Mouse (Mus musculus) forebrain, postnatal 0 days (tissue): ENCODE data around the gene Ankrd11. TPM values are rescaled to one million over a fixed set of nuclear protein-coding genes. Genes with fewer than 3 reads are reported as not detected.

Experiments used
- ATAC-seq: fragments of 200-750 bp; cut with Nextera tagmentation; 2 replicates; pipeline ENCODE4 v1.8.0; 2017; ENCODE audit warnings: mild to moderate bottlenecking, moderate library complexity
- DNase-seq: peaks from one replicate; pipeline ENCODE4 v3.0.0-alpha.2; 2015
- H3K27ac ChIP-seq: fragments of 300-500 bp; sonication (generic); 2 replicates; pipeline ENCODE4 v1.5.1; 2014; ENCODE audit warnings: low read depth, mild to moderate bottlenecking, antibody characterized with exemption, low read length, moderate library complexity, mixed read lengths
- H3K27me3 ChIP-seq: fragments of 300-500 bp; sonication (generic); 2 replicates; pipeline ENCODE4 v1.6.1; 2014; ENCODE audit warnings: mild to moderate bottlenecking, low read length, mixed read lengths; ENCODE audit not compliant: insufficient read depth
- H3K36me3 ChIP-seq: fragments of 300-500 bp; sonication (generic); 2 replicates; pipeline ENCODE4 v1.6.1; 2014; ENCODE audit warnings: mild to moderate bottlenecking, moderate library complexity; ENCODE audit not compliant: insufficient read depth
- H3K4me1 ChIP-seq: fragments of 300-500 bp; sonication (generic); 2 replicates; pipeline ENCODE4 v1.6.1; 2014; ENCODE audit warnings: antibody characterized with exemption; ENCODE audit not compliant: insufficient read depth
- H3K4me2 ChIP-seq: fragments of 300-500 bp; sonication (generic); 2 replicates; pipeline ENCODE4 v1.6.1; 2014; ENCODE audit warnings: low read depth, mild to moderate bottlenecking, moderate library complexity
- H3K4me3 ChIP-seq: fragments of 300-500 bp; sonication (generic); 2 replicates; pipeline ENCODE4 v1.5.1; 2014; ENCODE audit warnings: low read depth, low read length, mixed read lengths
- H3K9ac ChIP-seq: fragments of 300-500 bp; sonication (generic); 2 replicates; pipeline ENCODE4 v1.6.1; 2014; ENCODE audit warnings: mild to moderate bottlenecking
- H3K9me3 ChIP-seq: fragments of 300-500 bp; sonication (generic); 2 replicates; pipeline ENCODE4 v1.6.1; 2016; ENCODE audit warnings: low read length
- CTCF ChIP-seq: sonication (generic); IDR thresholded peaks from 2 replicates; pipeline ENCODE4 v1.5.1; 2016; ENCODE audit warnings: antibody characterized with exemption, control low read depth, low read depth
- WGBS: fragments of 180-500 bp; shearing (Covaris S2); extraction: QIAGEN DNeasy Blood & Tissue Kit; methylation state at CpG from one replicate; pipeline ENCODE4 v1.1.7; 2014; 5-methylcytosine and 5-hydroxymethylcytosine counted together
- polyA plus RNA-seq: library from polyadenylated mRNA; unstranded; fragments of >200 nt; fragmentation: Nextera tagmentation; extraction: Ambion mirVana; gene quantifications from 2 replicates; pipeline ENCODE4 v1.2.1, GENCODE M21; 2015
- total RNA-seq: library from RNA; depleted of rRNA; stranded (reverse); fragments of >200 nt; gene quantifications from 2 replicates; pipeline ENCODE4 v1.2.3, GENCODE M21; 2014

Ankrd11 gene
- total and polyA plus RNA-seq, 2 experiments from 2014 or later, result 73.5 to 103 TPM

DNA sequence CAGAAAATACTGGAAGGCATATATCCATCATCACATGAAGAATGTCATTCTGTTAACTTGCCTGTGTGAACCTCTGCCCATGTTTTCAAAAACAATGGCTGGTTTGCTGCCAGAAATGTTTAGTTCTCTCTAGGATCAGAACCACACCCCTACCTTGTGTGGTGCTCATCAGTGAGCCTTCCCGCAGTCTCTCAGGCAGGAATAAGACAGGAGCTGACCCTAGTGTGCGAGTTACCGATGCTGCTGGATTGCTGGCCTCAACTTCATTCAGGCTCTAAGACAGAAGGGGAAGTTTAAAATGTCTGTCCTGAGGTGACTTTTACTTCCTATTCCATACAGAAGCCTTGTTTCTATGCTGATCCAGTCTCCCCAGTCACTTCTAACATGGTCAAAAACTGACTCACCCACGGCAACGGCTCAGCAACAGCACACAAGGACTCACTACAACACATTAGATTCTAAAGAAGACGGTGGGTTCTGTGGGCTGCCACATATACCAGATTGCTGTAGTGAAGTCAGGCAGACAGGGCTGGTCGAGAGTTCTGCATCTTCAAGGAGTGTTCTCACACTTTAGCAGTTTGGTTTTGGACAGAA is 113.3 kb downstream of the Ankrd11 start:
- no peak for ATAC-seq
- Histone ChIP-seq H3K36me3 (no peaks in the 10 kb centered on the region), H3K27me3 (no peaks in the 10 kb centered on the region), H3K9me3 (no peaks in the 10 kb centered on the region), H3K4me1 (peaks cover 23% of the 10 kb centered on the region), H3K4me2 (no peak overlapping the region), H3K9ac (no peak overlapping the region), H3K27ac (0 out of 2 replicates have a peak overlapping the region, but pooled peaks have one; percentile 4), H3K4me3 (no peak overlapping the region)
- WGBS, result 75% methylated on average over 7 of the region's 7 CpGs
- no peak for DNase-seq
- no peak for TF ChIP-seq CTCF

DNA sequence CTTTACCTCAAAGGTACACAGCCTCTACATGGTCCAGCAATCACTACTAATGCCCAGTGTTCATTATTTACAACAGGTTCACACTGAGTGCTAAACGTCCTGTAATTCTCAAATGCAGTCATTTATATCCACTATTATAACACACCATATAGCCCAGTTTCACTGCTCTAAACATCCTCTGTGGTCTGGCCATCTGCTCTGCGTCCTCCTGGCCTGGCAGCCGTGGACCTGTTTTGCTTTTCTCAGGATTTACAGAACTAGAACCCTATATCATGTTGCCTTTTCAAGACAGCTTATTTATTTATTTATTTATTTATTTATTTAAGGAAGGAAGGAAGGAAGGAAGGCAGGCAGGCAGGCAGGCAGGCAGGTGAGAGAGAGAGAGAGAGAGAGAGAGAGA is 114.2 kb downstream of the Ankrd11 start:
- no peak for ATAC-seq
- TF ChIP-seq CTCF, result no peak
- H3K36me3 ChIP-seq, result no peaks in the 10 kb centered on the region

DNA sequence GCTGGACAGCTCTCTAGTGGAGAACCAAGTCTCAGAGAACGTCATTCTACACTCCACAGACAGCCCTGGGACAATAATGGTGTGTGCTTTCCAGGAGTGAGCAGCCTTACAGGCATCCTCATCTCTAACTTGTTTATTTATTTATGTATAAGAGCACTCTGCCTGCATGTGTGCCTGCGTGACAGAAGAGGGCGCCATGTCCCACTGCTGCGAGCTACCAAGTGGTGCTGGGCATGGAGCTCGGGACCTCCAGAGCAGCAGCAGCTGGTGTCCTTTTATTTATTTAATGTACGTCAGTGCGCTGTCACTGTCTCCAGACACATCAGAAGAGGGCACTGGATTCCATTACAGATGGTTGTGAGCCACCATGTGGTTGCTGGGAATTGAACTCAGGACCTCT is 115.3 kb downstream of the Ankrd11 start:
- Histone ChIP-seq H3K9me3 (no peaks in the 10 kb centered on the region), H3K4me2 (no peak overlapping the region), H3K4me3 (no peak overlapping the region), H3K4me1 (peaks cover 14% of the 10 kb centered on the region), H3K27me3 (no peaks in the 10 kb centered on the region), H3K36me3 (no peaks in the 10 kb centered on the region), H3K27ac (no peak overlapping the region), H3K9ac (no peak overlapping the region)
- ATAC-seq (no peak), DNase-seq (no peak)
- 85% methylated on average over 7 of the region's 7 CpGs for WGBS
- TF ChIP-seq CTCF, result peak; percentile 33; the same call in 1 of the 2 replicates

More for the DNA sequence above, 114.2 kb downstream of the Ankrd11 start:
- Histone ChIP-seq H3K4me2 (no peak overlapping the region), H3K4me3 (no peak overlapping the region), H3K27ac (no peak overlapping the region), H3K9ac (no peak overlapping the region), H3K27me3 (no peaks in the 10 kb centered on the region), H3K9me3 (no peaks in the 10 kb centered on the region), H3K4me1 (peaks cover 22% of the 10 kb centered on the region)
- no peak for DNase-seq
- 80% methylated on average over 3 of the region's 3 CpGs for whole genome bisulfite sequencing

DNA sequence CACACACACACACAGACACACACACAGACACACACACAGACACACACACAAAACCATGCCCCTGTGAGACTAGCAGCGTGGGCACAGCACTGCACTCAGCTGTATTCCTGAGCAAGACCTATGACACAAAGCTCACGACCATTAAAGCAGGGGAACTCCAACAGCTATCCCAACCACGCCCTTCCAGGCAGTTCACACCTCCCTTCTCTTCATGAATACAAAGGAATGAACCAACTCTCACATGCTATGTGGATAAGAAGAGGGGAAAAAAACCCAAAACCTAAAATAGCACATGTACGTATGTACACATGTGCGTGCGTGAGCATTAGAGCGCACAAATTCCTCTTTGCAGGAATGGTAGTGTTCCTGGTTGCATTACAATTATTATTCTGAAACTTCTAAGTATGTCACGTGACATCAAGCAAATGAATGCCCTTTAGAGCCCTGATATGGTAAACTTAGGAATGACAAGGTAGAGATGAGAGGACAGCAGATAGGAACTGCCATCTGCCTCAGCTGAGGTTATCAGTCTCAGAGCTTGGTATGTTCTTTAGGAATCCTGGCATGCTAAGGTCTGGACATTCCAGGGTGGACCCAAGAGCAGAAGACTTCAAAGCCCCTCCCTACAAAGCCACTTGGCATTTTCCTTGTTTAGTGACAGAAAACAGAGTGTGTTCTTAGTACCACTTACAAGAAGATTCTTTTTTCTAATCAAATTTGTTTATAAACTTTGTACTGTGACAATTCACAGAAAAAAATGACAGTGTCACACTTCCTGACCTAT is 115.9 kb downstream of the Ankrd11 start:
- Histone ChIP-seq H3K36me3 (no peaks in the 10 kb centered on the region), H3K4me1 (peaks cover 10% of the 10 kb centered on the region; the same call in 1 of the 2 replicates), H3K4me2 (no peak overlapping the region), H3K27me3 (no peaks in the 10 kb centered on the region), H3K4me3 (no peak overlapping the region), H3K9me3 (no peaks in the 10 kb centered on the region), H3K27ac (no peak overlapping the region), H3K9ac (no peak overlapping the region)
- 89% methylated on average over 8 of the region's 8 CpGs for WGBS
- ATAC-seq, result no peak
- no peak for TF ChIP-seq CTCF
- DNase-seq, result no peak

DNA sequence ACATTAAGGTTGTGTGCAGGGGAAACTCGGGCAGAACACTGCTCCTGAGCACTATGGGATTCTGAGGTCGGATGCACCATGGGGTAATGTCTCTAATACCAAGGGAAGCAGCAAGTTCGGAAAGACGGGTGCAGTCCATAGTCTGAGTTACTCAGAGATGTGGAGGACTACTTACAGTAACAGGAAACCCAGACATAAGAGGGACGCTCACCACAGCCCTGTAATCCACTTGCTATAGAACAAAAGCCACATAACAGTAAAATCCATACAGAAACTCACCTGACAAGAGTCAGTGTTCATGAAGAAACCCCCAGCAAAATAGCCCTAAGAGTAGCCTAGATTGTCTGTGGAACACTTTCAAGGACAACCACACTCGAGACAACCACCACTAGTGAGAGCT is 118.0 kb downstream of the Ankrd11 start:
- ATAC-seq, result no peak
- Histone ChIP-seq H3K27ac (no peak overlapping the region), H3K4me2 (no peak overlapping the region), H3K4me1 (no peaks in the 10 kb centered on the region), H3K9me3 (no peaks in the 10 kb centered on the region), H3K9ac (no peak overlapping the region), H3K4me3 (no peak overlapping the region), H3K27me3 (no peaks in the 10 kb centered on the region), H3K36me3 (no peaks in the 10 kb centered on the region)
- no peak for TF ChIP-seq CTCF
- 80% methylated on average over 6 of the region's 6 CpGs for WGBS
- DNase-seq, result no peak

DNA sequence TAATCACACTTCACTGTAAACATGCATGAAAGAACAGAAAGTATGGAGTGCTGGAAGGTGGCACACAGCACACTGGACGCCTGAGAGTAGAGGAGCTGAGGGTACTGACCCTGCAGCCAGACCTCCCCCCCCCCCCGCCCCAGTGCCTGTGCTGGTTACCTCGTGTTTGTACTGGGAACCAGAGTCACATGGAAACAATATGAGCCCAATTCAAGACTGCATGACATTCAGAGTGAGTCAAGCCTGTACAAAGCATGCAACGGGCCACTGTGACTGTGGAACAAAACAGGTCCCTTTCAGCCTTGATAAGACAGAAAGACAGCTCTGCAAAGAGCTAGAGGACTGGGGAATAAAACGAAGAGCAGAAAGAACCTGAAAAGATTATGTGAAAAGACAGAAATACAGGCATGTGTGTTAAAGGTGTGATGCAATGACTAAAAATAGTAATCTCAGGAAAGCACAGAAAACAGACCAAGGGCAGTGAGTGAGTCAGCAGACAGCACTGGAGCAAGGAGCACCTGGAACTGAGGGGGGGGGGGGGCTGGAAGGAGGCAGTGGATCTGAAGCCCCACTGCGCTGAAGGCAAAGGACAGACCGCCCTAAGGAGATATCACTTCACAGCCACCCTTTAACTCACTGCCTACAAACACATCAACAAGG is 118.5 kb downstream of the Ankrd11 start:
- Histone ChIP-seq H3K4me2 (no peak overlapping the region), H3K4me1 (no peaks in the 10 kb centered on the region), H3K27ac (no peak overlapping the region), H3K36me3 (no peaks in the 10 kb centered on the region), H3K4me3 (no peak overlapping the region), H3K27me3 (no peaks in the 10 kb centered on the region), H3K9me3 (no peaks in the 10 kb centered on the region), H3K9ac (no peak overlapping the region)
- TF ChIP-seq CTCF, result no peak
- WGBS, result 47% methylated on average over 7 of the region's 7 CpGs
- DNase-seq, result no peak
- ATAC-seq, result no peak

DNA sequence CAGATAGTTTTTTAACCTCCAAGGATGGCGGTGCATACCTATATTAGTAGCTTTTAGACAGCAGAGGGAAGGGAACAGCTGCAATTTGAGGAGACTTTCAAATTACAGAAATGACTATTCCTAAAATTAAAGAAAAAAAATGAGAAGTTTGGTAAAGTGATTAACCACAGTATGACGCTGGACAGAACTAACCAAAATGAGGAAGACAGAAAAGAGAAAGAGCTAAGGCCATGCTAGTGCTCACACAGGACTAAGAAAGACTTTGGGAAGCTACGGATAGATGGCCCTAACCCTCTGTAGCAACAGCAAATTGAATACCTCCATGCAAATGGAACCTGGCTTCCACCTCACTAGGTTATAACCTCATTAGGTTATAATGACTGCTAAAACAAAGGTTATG is 119.1 kb downstream of the Ankrd11 start:
- H3K4me2 ChIP-seq, result no peak overlapping the region
- ATAC-seq (no peak), DNase-seq (no peak)
- no peaks in the 10 kb centered on the region for H3K27me3 ChIP-seq
- no peak overlapping the region for H3K4me3 ChIP-seq
- TF ChIP-seq CTCF, result no peak
- no peaks in the 10 kb centered on the region for H3K9me3 ChIP-seq
- 78% methylated on average over 3 of the region's 3 CpGs for WGBS
- H3K27ac ChIP-seq, result no peak overlapping the region
- no peaks in the 10 kb centered on the region for H3K4me1 ChIP-seq
- no peak overlapping the region for H3K9ac ChIP-seq
- no peaks in the 10 kb centered on the region for H3K36me3 ChIP-seq
